Mouse (Mus musculus): ENCODE measurements around the gene Foxd2. TPM values are rescaled to one million over a fixed set of nuclear protein-coding genes. Genes with fewer than 3 reads are reported as not detected.

Gene Foxd2
- polyA plus RNA-seq, 1 experiment, result 0.65 TPM

DNA sequence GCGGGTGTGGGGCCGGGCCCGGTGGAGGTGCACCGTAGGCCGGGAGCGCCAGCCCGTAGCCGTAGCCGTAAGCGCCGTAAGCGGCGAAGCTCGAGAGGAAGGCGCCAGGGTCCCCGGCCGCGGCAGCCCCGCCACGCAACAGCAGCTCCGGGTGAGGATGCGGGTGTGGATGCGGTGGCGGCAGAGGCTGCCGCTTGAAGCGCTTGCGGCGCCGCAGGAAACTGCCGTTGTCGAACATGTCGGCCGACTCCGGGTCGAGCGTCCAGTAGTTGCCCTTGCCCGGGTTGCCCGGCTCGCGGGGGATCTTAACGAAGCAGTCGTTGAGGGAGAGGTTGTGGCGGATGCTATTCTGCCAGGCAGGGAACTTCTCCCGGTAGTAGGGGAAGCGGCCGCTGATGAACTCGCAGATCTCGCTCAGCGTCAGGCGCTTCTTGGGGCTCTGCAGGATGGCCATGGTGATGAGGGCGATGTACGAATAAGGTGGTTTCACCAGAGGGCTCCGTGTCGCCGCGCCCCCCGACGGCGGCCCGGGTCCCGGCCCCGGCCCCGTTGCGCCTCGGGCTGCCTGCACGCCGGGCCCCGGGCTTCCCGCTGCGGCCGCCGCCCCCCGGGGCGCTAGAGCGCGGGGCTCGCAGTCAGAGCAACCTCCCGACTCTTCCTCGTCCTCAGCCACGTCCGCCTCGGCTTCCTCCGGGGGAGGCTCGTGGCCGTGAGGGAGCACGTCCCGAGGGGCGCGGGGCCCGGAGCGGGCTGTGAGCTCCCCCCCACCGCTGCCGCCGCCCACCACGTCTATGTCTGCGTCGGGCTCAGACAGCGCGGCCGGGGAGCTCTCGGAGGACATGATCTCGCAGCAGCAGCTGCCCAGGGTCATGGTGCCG, 483 bp downstream of the Foxd2 start:
- Histone ChIP-seq H3ac (ENCODE audit: control insufficient read depth, insufficient read length) (peak overlapping the region; percentile 72), H3K27me3 (ENCODE audit: control insufficient read depth, insufficient read depth, insufficient read length) (no peaks in the 10 kb centered on the region), H3K4me2 (ENCODE audit: low read depth) (peak overlapping the region; percentile 48), H3K4me3 (peak overlapping the region; percentile 69), H3K36me3 (ENCODE audit: control insufficient read depth, insufficient read depth) (no peaks in the 10 kb centered on the region), H3K79me2 (ENCODE audit: control insufficient read depth, insufficient read depth) (no peaks in the 10 kb centered on the region)
- TF ChIP-seq TCF3 (IDR thresholded peaks at IDR 0.05; ENCODE audit: insufficient read length, low read depth), result no peak
- no peak for TF ChIP-seq SRF (IDR thresholded peaks at IDR 0.05; ENCODE audit: control insufficient read depth, insufficient read length, low read depth)
- no peak for TF ChIP-seq POLR2A (IDR thresholded peaks at IDR 0.05; ENCODE audit: insufficient read length, low read depth)
- TF ChIP-seq MYOG (IDR thresholded peaks at IDR 0.05; ENCODE audit: control insufficient read depth in 1 of 3, insufficient read depth in 1 of 3, insufficient read length in 2 of 3, low read depth in 2 of 3), result no peak
- TF ChIP-seq MYOD1 (IDR thresholded peaks at IDR 0.05; ENCODE audit: control insufficient read depth in 1 of 3, insufficient read length in 2 of 3, low read depth in 2 of 3), result no peak
- TF ChIP-seq TCF12 (IDR thresholded peaks at IDR 0.05; ENCODE audit: insufficient read depth, poor library complexity, severe bottlenecking), result no peak
- no peak for TF ChIP-seq CEBPB (IDR thresholded peaks at IDR 0.05; ENCODE audit: insufficient read depth, poor library complexity, severe bottlenecking)
- TF ChIP-seq POLR2AphosphoS2 (IDR thresholded peaks at IDR 0.05; ENCODE audit: insufficient read length, low read depth), result no peak
- no peak for TF ChIP-seq E2F4 (IDR thresholded peaks at IDR 0.05; ENCODE audit: insufficient read depth)
- TF ChIP-seq USF1 (IDR thresholded peaks at IDR 0.05; ENCODE audit: low read depth), result no peak
- TF ChIP-seq MAX (IDR thresholded peaks at IDR 0.05; ENCODE audit: low read depth), result no peak
- TF ChIP-seq REST (IDR thresholded peaks at IDR 0.05; ENCODE audit: insufficient read depth, insufficient read length), result no peak

DNA sequence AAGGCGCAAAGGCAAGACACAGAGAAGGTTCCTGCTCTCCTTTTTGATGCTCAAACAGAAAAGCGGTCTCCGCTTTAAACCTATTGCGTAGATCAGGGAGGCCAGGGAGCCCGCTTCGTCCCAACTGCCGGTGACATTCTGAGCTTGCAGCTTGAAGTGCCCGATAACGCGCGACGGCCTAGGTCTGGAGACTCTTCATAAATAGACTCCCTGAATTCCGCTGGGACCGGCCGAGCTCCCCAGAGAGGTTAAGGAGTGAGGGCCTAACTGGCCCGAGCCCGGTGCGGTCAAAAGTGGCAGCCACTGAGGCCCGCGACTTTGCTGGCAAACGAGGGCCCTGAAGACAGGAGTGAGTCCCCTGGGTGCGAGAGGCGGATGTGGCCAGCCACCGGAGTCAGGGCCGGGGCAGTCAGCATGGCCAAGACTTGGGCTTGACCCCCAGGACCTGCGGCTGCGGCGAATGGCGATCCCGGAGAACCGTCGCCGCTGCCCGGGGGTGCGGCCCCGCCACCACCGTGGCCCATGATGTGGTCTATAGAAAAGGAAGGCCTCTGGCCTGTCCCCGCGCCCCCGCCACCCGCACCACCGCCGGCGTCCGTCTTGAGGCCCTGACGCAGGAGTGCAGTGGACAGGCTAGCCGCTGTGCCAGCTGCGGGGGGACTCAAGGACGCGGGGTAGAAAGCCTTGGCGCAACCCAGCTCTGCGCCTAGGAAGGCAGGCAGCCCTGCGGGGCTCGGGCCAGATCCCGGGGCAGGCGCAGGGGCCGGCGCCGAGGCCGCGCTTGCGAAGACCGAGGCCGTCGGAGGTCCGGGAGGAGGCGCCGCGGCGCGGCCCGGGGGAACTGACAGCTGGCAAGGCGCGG, 1.4 kb downstream of the Foxd2 start:
- no peak overlapping the region for H3K4me2 ChIP-seq (ENCODE audit: low read depth)
- TF ChIP-seq REST (IDR thresholded peaks at IDR 0.05; ENCODE audit: insufficient read depth, insufficient read length) (no peak), CEBPB (IDR thresholded peaks at IDR 0.05; ENCODE audit: insufficient read depth, poor library complexity, severe bottlenecking) (no peak), MAX (IDR thresholded peaks at IDR 0.05; ENCODE audit: low read depth) (no peak), MYOG (IDR thresholded peaks at IDR 0.05; ENCODE audit: control insufficient read depth in 1 of 3, insufficient read depth in 1 of 3, insufficient read length in 2 of 3, low read depth in 2 of 3) (no peak), MYOD1 (IDR thresholded peaks at IDR 0.05; ENCODE audit: control insufficient read depth in 1 of 3, insufficient read length in 2 of 3, low read depth in 2 of 3) (no peak)
- H3ac ChIP-seq (ENCODE audit: control insufficient read depth, insufficient read length), result no peak overlapping the region
- H3K27me3 ChIP-seq (ENCODE audit: control insufficient read depth, insufficient read depth, insufficient read length), result peaks cover 8% of the 10 kb centered on the region
- no peaks in the 10 kb centered on the region for H3K36me3 ChIP-seq (ENCODE audit: control insufficient read depth, insufficient read depth)
- H3K79me2 ChIP-seq (ENCODE audit: control insufficient read depth, insufficient read depth), result no peaks in the 10 kb centered on the region
- H3K4me3 ChIP-seq, result no peak overlapping the region

DNA sequence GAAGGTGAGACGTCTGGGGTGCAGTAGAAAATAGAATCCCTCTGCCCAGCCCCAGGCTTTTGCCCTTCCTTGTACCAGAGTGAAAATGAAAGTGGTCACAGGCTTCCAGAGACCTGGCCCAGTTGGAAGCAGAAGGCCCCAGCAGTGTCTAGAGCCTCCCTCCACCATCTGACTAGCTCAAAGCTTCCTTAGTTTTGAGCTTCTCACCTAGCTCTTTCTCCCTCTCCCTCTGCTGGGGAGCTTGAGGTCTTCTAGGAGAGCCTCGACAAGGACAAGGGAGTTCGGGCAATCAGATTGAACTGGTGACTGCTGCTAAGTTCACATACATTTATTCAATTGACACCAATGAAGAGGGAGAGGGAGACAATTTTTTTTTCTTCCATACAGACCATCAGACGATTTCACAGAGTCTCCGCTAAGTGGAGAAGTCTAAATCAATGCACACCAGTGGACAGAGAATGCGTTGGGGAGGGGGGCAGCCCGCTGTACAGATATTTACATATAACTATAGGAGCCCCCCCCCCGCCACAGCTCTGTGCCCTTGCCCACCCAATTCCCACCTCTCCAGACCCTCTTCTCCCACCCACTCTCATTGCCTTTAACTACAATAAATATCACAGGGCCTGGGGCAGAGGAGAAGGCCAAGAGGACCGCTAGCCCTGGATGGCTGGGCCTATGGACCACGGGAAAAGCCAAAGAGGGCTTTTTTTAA, 2.5 kb downstream of the Foxd2 start:
- peaks cover 8% of the 10 kb centered on the region for H3K27me3 ChIP-seq (ENCODE audit: control insufficient read depth, insufficient read depth, insufficient read length)
- no peaks in the 10 kb centered on the region for H3K36me3 ChIP-seq (ENCODE audit: control insufficient read depth, insufficient read depth)
- H3K4me2 ChIP-seq (ENCODE audit: low read depth), result no peak overlapping the region
- no peaks in the 10 kb centered on the region for H3K79me2 ChIP-seq (ENCODE audit: control insufficient read depth, insufficient read depth)
- no peak overlapping the region for H3K4me3 ChIP-seq
- TF ChIP-seq MYOG (IDR thresholded peaks at IDR 0.05; ENCODE audit: control insufficient read depth in 1 of 3, insufficient read depth in 1 of 3, insufficient read length in 2 of 3, low read depth in 2 of 3), result no peak
- TF ChIP-seq SRF (IDR thresholded peaks at IDR 0.05; ENCODE audit: control insufficient read depth, insufficient read length, low read depth), result no peak
- no peak for TF ChIP-seq POLR2AphosphoS2 (IDR thresholded peaks at IDR 0.05; ENCODE audit: insufficient read length, low read depth)
- TF ChIP-seq TCF3 (IDR thresholded peaks at IDR 0.05; ENCODE audit: insufficient read length, low read depth), result no peak
- no peak for TF ChIP-seq POLR2A (IDR thresholded peaks at IDR 0.05; ENCODE audit: insufficient read length, low read depth)
- no peak for TF ChIP-seq E2F4 (IDR thresholded peaks at IDR 0.05; ENCODE audit: insufficient read depth)
- no peak for TF ChIP-seq CEBPB (IDR thresholded peaks at IDR 0.05; ENCODE audit: insufficient read depth, poor library complexity, severe bottlenecking)
- TF ChIP-seq MYOD1 (IDR thresholded peaks at IDR 0.05; ENCODE audit: control insufficient read depth in 1 of 3, insufficient read length in 2 of 3, low read depth in 2 of 3), result no peak
- no peak for TF ChIP-seq MAX (IDR thresholded peaks at IDR 0.05; ENCODE audit: low read depth)
- no peak for TF ChIP-seq TCF12 (IDR thresholded peaks at IDR 0.05; ENCODE audit: insufficient read depth, poor library complexity, severe bottlenecking)
- H3ac ChIP-seq (ENCODE audit: control insufficient read depth, insufficient read length), result no peak overlapping the region

DNA sequence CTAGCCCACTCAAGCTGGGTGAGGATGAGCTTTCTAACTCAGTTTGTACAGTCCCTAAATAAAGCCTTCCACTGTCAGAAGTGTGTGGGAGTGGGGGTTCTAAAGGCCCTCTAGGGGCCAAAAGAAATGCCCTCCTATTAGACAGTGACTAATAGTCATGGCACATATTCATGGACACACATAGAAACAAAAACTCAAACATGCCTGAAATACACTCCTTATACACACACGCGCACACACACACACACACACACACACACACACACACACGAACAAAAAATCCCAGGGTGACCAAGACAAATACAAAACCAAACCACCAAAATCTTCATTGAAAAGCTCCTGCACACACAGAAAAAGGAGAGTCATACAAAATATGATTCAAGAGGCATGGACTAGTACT, 3.2 kb downstream of the Foxd2 start:
- H3K36me3 ChIP-seq (ENCODE audit: control insufficient read depth, insufficient read depth), result no peaks in the 10 kb centered on the region
- TF ChIP-seq REST (IDR thresholded peaks at IDR 0.05; ENCODE audit: insufficient read depth, insufficient read length) (no peak), SRF (IDR thresholded peaks at IDR 0.05; ENCODE audit: control insufficient read depth, insufficient read length, low read depth) (no peak), CEBPB (IDR thresholded peaks at IDR 0.05; ENCODE audit: insufficient read depth, poor library complexity, severe bottlenecking) (no peak)
- no peaks in the 10 kb centered on the region for H3K79me2 ChIP-seq (ENCODE audit: control insufficient read depth, insufficient read depth)
- H3K4me2 ChIP-seq (ENCODE audit: low read depth), result no peak overlapping the region
- no peak overlapping the region for H3ac ChIP-seq (ENCODE audit: control insufficient read depth, insufficient read length)
- no peak overlapping the region for H3K4me3 ChIP-seq
- peaks cover 13% of the 10 kb centered on the region for H3K27me3 ChIP-seq (ENCODE audit: control insufficient read depth, insufficient read depth, insufficient read length)

All from myocyte (in vitro differentiated cells).